Mouse (Mus musculus) monocyte, adult 5-6 weeks (primary cell): ENCODE data around the gene Taf3. TPM values are rescaled to one million over a fixed set of nuclear protein-coding genes. Genes with fewer than 3 reads are reported as not detected.
A peak's percentile ranks its signal among the peaks of the same experiment; 100 is the strongest.

Experiments used
- ATAC-seq: fragments of 153-309, 156-312 bp; replicated peaks from 2 replicates; pipeline ENCODE4 v1.8.0; 2017; ENCODE audit warnings: mild to moderate bottlenecking; ENCODE audit not compliant: low TSS enrichment, insufficient number of reproducible peaks, severe bottlenecking, poor library complexity, low FRiP score
- total RNA-seq: library from RNA; stranded (forward); fragments of 200-1000, 200-491, 200-594 nt; gene quantifications from 3 replicates; pipeline ENCODE4 v1.2.3, GENCODE M21; 2017

The Taf3 gene
- total RNA-seq, 1 experiment from 2014 or later = 9.1 TPM

DNA sequence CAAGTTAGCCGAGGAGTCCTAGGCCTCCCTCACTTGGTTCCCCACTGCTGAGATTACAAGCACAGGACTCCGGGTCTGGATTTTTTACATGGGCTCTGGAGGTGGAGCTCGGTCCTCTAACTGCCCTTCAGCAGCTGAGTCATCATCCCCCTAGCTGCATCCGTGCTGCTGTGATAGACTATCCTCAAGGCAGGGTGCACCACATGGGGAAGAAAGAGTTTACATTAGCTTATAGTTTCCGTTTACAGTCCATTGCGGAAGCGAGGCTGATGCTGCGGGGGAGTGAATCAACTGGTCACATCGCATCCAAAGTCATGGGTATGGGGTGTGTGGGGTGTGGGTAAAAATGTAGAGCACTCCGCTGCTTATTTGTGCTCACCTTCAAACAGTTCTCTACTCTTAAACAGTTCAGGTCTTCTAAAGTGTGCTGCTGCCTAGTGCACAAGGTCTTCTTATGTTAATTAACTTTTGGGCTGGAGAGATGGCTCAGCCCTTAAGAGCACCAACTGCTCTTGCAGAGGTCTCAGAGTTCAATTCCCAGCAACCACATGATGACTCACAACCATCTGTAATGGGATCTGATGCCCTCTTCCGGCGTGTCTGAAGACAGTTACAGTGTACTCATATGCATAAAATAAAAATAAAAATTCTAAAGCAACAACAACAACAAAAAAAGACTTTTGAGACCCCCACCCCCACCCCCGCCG lies 144.4 kb downstream of the Taf3 start:
- ATAC-seq = no peak

DNA sequence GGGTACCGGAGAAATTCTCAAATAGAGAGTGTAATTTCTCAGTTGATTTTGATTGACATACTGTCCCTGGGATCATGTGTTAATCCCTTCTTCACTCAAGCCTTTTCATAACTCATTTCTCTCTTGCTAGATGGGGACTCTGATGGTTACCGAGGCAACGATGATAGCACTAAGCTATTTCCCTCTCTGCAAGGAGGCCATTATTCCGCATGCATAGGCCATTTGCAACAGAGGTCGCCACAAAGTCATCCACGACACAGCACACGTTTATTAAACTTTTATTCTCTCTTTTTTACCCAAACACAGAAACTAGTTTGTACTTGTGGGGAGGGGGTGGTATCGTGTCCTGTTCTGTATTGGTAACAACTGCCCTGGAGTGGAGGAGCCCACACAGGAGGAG lies 150.6 kb downstream of the Taf3 start:
- ATAC-seq = no peak

DNA sequence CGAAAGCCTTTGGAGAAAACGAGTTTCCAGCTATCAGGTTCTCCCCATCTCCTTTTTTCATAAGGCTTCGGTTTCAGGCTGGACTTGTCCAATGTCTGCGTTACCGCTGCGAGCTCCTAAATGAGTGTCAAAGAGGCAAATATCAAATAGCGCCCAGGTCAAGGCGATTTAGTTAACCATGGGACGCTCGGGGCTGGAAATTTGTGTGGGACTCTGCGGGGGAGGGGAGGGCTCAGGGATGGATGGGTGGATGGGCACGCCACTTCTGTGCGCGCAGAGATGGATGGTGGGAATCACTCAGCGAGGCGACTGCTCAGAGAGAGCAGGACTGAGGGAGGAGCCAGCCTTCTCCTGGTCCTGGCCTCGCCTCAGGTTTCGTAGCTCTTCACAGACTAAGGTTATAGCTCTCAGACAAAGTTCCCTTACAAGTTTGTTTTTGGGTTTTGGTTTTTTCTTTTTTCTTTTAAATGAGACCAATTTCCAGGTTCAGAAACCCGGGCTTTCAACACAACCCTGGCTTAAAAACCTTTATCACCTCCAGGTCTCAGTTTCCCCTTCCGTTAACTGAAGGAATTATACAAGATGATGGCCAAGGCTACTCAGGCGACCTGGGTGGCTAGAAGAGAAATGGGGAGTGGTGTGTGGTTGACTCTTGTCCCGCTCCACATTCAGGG lies 152.2 kb downstream of the Taf3 start:
- ATAC-seq = no peak

DNA sequence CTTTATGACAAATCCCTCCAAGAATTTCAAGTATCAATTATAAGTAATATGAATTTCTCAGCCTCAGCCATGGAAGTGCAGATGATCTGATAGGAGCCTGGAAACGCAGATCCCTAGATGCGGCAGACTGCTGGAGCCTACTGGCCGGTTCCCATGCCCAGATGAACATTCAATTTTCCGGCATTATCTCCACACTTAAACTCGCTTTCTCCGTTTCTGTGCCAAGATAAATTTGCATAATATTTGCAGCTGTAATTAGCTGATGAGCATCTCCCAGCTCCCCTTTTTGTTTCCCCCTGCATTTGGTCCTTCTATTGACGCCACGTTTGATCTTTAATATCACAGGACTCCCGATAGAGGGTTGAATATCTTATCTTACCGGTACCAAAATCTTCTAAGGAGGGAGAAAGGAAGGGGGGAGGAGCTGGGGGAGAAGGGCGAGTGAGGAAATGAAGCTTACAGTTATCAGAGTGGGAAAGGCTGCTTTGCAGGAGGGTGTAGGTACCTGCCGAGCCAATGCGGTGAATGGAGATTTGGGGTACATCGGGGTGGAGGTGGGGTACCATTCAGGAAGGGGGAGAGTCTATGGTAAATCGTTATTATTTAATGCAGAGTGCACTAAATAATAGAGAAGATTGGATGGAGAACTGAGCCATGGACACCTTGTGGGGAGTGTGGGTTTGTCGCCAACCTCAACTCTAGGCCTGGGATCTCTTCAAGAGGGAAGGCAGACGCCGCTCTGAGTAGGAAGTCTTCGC lies 153.4 kb downstream of the Taf3 start:
- ATAC-seq = no peak

DNA sequence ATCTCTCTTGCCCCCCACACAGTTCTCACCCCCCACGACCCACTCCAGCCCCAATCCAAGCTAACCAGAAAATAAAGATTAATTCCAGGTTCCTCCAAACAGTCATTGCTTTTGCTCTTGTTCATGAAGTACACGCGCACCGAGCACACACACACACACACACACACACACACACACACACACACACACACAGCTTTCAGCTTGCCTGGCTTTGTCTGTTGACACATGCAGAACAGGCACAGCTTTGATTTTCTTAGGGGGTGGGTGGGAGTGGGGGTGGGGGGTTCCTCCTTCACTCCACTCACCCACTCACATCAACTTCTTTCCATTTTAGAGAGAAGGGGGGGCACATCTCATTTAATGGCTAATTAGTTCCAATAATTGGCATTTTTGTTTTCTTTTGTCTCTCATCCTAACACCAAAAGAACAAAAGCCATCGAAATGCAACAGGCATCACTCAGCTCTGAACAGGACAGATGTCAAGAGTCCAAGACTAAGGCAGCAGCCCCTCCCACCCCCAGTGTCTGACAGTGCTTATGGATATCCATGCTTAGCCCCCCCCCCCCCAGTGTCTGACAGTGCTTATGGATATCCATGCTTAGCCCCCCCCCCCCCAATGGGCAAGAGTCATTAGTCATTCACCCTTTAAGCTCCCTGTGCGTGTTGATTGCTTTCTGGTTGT lies 155.0 kb downstream of the Taf3 start:
- ATAC-seq = no peak

DNA sequence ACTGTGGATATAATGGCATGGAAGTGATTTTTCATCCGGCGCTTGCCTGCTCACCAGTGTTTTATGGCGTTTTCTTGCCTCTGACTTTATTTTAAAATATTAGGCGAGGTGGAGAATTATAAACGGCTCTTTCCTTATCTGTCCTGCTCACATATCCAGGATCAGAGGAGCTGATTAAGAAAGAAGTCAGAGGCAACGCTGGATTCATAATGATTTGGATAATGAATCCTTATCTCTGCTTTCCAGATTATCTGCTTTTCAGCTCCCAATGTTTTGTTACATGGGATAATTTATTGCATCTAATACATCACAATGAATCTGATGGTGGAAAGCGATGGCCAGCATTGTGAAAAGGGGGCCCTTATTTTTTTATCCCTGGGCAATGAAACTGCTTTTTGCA lies 155.9 kb downstream of the Taf3 start:
- ATAC-seq = no peak

DNA sequence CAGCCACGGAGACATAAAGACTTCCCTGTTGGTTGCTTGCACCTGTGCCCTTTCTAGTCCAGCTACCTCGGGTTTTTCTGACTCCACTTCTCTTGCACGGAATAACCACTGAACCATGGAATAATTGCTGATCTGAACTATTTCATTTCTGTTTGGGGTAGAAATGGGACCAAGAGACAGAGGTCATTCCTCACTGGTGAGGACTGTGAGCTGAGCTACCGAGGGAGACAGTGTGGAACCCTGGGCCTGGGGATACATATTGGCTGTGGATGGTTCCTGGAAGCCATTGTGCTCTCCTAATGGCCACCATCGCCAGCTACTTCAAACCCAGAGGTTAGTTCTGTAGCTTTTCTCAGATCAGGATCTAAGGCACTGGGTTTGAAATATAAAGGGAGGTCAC lies 157.5 kb downstream of the Taf3 start:
- ATAC-seq = no peak

DNA sequence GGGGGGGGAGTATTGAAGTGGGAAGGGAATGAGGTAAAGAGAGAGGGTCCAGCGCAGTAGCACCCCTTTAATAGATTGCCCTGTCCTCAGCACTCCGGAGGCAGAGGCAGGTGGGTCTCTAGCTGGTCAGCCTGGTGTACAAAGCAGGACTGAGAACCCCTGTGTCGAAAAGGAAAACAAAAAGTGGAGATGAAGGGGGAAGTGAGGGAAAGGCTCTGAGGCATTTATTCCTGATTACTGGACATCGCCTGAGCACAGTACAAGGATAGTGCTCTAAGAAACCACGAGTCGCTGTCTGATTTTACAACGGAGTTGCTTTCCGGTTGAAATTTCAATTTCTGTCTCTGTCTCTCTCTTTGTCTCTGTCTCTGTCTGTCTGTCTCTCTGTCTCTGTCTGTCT lies 158.1 kb downstream of the Taf3 start:
- no peak for ATAC-seq

DNA sequence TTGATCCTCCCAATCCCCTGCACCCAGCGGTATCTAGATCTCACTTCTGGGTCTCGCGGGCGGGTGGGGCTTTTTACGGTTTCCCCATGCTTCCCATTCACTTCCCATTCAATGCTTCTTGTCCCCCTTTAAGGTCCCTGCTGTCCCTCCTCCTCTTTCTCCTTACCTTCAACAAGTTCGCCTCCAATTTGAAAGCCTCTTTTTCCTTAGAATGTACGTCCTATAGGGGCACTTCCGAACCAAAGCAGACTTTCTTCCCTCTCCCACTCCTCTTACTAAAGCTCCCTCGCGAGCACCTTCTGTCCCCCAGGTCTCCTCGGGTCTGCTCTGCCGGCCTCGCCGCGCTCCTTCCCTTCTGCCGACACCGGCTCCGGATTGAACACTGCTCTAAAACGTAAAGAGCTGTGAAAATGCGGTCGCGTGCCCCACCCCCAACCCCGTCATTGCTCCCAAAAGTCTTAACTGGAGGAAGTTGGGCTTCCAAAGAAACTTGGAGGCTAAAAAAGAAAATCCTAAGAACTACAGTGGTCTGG lies 158.7 kb downstream of the Taf3 start, which contains the start of gene Gata3:
Gene Gata3, minus strand, starts transcription at position 384 of the 533 bp plus-strand sequence.
- ATAC-seq = no peak

DNA sequence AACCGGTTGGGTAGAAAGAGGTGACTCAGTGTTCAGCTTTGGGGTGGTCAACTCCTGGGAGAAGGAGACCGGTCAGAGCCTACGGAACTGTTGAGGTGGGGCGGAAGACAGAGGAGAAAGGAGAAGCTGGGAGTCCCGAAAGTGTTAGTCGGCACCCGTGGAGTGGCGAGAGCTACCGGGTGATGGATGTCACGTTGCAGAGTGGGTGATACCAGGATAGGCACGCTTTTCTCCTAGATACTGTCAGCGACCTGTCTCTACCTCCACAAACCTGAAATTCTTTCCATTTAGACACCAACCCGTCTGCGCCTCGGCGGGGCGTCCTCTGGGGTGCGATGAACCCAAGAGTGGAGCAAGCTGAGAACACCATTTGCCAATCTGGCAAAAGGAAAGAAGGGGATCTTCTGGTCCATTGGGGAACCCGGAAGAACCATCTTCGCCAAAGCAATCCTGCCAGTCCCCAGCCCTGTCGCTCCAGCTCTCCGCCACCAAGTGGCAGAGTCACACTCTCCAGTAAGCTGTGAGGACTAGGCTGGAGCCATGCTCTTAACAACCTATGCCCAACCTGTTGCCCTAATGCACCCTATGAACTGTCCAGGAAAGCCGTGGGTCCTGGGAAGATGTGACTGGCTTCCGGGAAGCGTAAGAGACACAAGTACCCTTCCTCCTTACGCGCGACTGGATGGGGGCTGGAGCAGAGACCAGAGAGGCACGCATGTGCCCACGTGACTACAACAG lies 159.3 kb downstream of the Taf3 start, which contains the start of gene 9230102O04Rik:
Gene 9230102O04Rik, minus strand, starts transcription at position 628 of the 738 bp plus-strand sequence.
- ATAC-seq = 0 out of 2 replicates have a peak, but pooled peaks have one; percentile 23

DNA sequence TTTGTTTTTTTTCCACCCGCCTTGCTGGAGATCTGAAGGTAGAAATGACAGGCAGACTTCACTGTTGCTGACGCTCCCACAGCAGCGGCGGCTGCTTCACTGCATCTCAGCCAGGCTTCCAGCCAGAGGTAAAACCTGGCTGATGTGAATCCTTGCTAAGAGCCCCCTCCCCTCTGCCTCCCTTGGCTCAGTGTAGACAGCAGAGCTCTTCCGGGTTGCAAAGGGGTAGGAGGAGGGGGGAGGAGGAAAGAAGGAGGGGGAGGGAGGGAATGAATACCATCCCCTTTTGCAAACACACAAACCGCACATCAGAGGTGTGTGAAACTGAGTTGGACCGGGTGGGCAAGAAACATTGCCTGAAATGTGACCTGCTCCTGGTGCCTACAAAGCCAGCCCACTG lies 160.8 kb downstream of the Taf3 start:
- ATAC-seq = no peak

DNA sequence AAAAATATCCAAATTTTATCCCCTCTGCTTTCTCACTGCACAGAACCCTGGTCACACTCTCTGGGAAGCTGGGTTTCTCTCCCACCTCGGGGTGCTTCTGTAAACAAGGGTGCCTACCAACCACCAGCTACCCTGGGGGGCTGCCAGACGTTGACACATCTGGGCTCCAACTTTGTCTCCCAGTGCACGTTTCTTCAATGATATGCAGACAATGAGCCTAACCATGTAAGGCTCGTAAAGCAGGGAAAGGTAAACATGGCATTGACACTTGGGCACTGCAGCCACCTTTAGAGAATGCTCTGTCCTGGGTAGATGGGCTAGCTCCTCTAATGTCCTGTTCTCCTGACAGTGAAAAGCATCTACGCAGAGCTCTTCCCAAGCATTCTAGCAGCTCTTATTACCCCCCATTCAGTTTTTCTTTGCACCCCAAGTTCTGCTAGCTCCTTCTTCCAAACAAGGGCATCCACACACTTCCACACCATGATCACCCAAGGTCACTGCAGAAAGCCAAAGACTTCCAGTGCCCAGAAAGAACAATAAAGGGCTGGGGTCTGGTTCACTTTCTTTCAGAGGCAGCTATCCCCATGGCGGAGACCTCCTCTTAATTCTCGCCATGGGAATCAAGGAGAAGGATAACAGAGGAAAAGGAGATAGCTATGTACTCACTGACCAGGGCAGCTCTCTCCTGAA lies 161.3 kb downstream of the Taf3 start:
- no peak for ATAC-seq

DNA sequence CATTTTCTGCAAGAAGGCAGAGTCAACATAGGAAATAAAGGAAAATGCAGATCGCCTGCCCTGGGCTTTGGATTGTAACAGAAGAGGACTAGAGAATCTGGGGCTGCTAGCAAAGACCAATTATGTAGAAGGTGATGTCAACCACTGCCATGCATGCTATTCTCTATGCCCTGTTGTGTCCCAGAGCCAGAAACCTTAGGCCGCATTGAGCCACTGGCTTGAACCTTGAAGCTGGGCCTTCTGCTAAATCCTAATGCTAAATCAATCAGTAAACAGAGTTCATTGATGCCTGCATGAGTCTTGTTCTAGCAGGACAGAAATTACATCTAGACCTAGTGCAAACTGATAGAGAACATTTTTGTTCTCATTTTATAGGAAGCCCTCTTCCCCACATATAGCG lies 162.4 kb downstream of the Taf3 start:
- ATAC-seq = no peak

DNA sequence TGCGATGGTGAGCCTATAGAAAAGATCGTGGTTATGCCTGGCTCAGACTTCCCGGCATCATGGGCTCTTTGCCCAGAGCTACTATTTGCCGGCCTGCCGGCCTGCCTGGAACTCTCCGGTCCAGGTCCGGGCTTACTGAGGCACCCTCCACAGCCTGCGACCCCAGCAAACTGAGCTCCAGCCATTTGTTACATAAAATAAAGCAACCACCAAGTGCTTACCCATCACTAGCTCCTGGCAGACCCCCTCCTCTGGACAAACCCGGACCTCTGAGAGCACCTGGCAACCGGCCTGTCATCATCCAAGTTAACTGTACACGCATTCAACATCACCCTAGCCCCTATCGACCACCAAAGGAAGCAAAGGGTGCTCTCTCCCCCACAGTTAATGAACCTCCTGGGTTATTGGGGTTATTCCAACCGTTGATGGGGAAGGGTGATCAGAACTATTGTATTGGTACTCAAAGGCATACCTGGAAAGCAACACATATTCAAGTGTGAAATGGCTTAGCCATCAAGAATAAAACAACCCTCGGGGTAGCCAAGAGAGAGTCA lies 163.1 kb downstream of the Taf3 start:
- ATAC-seq = no peak

DNA sequence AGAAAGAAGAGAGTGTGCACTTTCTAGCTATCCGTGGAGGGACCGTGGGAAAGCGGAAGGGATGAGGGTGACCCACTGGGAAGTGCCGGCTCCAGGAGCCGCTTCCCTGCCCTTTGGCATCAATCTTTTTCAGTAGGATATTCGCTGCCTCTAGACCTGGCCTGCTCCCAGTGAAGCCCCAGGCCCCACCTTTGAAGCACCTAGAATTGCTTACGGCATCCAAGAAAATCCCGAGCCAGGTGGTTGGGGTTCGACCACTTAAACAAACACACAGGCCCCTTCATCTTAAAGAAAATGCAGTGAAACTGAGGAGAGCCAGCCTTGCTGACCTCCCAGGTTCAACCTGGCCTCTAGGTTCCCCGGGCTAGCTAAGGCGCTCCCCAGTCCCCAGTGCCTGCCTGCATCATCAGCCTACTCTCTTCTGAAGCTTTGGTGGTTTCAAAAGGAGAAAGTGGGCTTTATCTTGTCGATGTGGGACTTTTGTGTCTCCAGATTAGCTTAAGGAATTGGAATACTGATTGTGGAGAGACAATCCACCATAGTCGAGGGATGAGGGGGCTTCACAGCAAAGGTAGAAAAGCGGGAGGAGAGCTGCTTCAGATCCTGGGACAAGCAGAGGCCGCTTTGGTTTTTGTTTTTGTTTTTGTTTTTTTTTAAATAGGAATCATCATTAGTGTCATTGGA lies 163.7 kb downstream of the Taf3 start:
- ATAC-seq = no peak

DNA sequence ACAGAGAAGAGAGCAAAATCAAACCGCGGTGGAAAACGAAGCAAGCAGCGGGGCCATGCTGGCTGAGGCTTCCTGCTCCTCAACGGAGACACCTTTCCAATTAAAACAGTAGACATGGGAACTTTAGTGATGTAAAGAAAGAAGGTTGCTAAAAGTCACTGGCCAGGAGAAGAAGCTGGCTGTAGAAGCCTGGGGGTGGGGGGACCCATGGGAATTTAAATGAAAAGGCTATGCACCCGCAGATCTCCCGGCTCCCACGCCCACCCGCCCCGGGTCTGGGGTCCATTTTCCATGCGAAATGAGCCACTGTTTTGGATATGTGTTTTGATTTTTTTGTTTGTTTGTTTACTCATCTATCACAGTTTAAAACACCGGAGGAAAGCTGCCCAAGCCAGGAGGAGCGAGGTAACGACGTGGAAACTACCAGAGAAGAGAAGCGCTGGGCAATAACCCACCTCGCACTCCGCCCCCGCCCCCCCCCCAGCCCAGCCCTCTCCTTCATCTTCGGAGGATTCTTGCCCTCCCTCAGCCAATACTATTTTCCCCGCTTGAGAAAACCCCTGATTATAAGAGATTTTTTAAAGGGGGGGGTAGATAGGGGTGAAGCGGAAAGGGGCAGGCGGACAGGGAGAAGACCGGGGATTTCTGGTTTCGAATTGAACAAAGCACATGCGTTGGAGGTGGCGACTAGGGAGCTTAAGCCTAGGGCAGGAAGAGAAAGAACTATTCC lies 164.4 kb downstream of the Taf3 start:
- ATAC-seq = no peak
